Mouse (Mus musculus) midbrain, embryonic 12.5 days (tissue): Measurements from ENCODE around the gene Iqgap2. TPM values are rescaled to one million over a fixed set of nuclear protein-coding genes. Genes with fewer than 3 reads are reported as not detected.
A peak's percentile ranks its signal among the peaks of the same experiment; 100 is the strongest.

Experiments used
- ATAC-seq: fragments of 200-750 bp; cut with Nextera tagmentation; 2 replicates; pipeline ENCODE4 v1.8.0; 2017; ENCODE audit warnings: low read depth, moderate TSS enrichment, moderate library complexity; ENCODE audit not compliant: low FRiP score
- H3K27ac ChIP-seq: fragments of 300-500 bp; sonication (generic); replicated peaks from 2 replicates; pipeline ENCODE4 v1.5.1; 2016; ENCODE audit warnings: mild to moderate bottlenecking
- H3K27me3 ChIP-seq: fragments of 300-500 bp; sonication (generic); 2 replicates; pipeline ENCODE4 v1.6.1; 2016; ENCODE audit warnings: mild to moderate bottlenecking
- H3K36me3 ChIP-seq: fragments of 300-500 bp; sonication (generic); 2 replicates; pipeline ENCODE4 v1.6.1; 2016
- H3K4me1 ChIP-seq: fragments of 300-500 bp; sonication (generic); 2 replicates; pipeline ENCODE4 v1.6.1; 2016
- H3K4me2 ChIP-seq: fragments of 300-500 bp; sonication (generic); replicated peaks from 2 replicates; pipeline ENCODE4 v1.6.1; 2016; ENCODE audit warnings: mild to moderate bottlenecking, moderate library complexity
- H3K4me3 ChIP-seq: fragments of 300-500 bp; sonication (generic); 2 replicates; pipeline ENCODE4 v1.5.1; 2016; ENCODE audit warnings: mild to moderate bottlenecking
- H3K9ac ChIP-seq: fragments of 300-500 bp; sonication (generic); replicated peaks from 2 replicates; pipeline ENCODE4 v1.6.1; 2016; ENCODE audit warnings: mild to moderate bottlenecking, moderate library complexity
- H3K9me3 ChIP-seq: fragments of 300-500 bp; sonication (generic); 2 replicates; pipeline ENCODE4 v1.6.1; 2016; ENCODE audit warnings: mild to moderate bottlenecking
- WGBS: fragments of 180-500 bp; shearing (Covaris S2); methylation state at CpG from one replicate; pipeline ENCODE4 v1.1.7; 2016; 5-methylcytosine and 5-hydroxymethylcytosine counted together
- polyA plus RNA-seq: library from polyadenylated mRNA; unstranded; fragments of >200 nt; fragmentation: Nextera tagmentation; extraction: Ambion mirVana; gene quantifications from 2 replicates; pipeline ENCODE4 v1.2.1, GENCODE M21; 2016

Gene Iqgap2
- polyA plus RNA-seq, 1 experiment from 2014 or later = 13.0 TPM

DNA sequence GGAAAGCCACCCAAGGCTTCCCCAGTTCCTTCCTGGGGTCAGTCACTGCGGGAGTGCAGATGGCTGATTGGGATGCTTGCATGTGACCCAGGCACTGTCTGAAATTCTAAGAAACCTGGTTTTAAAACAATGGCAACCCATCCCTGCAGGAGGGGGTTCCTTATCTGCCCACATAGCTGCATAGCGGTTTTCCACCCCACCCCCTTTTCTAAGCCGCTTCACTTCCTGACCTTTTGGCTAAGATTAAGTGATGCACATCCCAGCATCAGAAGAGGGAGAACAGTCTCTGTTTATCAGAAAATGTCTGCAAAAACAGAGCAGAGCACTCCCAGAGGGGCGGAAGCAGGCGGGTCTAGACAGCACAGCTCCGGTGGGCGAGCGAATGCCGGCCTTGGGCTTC is 234.6 kb downstream of the Iqgap2 start:
- WGBS = 45% methylated on average over 9 of the region's 9 CpGs

DNA sequence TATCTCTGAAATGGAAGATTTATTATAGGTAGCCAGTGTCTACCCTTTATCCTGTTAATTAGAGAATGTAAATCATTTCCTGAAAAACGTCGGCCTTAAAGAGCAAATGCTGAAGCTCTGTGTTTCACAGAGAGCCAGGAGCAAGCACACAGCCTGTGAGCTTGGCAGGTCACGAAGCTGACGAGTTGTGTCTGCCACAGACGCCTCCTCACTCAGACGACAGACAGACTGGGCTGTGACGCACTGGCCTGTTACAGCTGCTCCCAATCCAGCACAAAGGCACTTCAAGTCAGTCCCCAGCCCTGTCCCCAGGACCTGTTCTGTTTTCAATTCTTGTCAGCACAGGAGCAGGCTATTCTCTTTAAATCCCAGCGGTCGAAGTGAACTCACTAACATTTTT is 236.4 kb downstream of the Iqgap2 start:
- no peak for ATAC-seq
- Histone ChIP-seq H3K4me2 (no peak overlapping the region), H3K27me3 (no peaks in the 10 kb centered on the region), H3K9me3 (no peaks in the 10 kb centered on the region), H3K9ac (0 out of 2 replicates have a peak overlapping the region, but pooled peaks have one; percentile 17), H3K27ac (no peak overlapping the region), H3K4me3 (no peak overlapping the region), H3K4me1 (0 out of 2 replicates have a peak, but pooled peaks cover 3% of the 10 kb centered on the region), H3K36me3 (peaks cover 13% of the 10 kb centered on the region)
- WGBS = 53% methylated on average over 9 of the region's 9 CpGs

More for the DNA sequence above, 234.6 kb downstream of the Iqgap2 start:
- Histone ChIP-seq H3K9me3 (no peaks in the 10 kb centered on the region), H3K9ac (no peak overlapping the region), H3K27me3 (no peaks in the 10 kb centered on the region), H3K36me3 (peaks cover 21% of the 10 kb centered on the region), H3K4me2 (no peak overlapping the region), H3K4me1 (0 out of 2 replicates have a peak, but pooled peaks cover 3% of the 10 kb centered on the region), H3K4me3 (no peak overlapping the region), H3K27ac (no peak overlapping the region)
- no peak for ATAC-seq

DNA sequence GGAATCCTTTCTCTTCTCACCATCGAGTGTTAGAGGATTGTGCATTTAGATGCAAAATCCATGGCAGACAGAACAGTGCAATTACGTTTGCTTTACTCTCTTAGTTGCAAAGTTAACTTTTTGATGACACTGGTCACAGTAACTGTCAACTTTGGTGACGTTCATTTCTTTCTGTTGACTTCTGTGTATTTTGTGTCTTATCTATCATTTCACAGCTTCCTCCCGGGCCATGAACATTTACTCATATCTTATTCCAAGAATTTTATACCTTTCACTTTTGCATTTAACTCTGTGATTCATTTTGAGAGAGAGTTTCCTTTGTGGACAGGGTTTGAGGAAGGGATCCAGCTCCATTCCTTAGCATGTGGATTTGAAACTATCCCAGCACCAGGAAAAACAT is 238.0 kb downstream of the Iqgap2 start:
- Histone ChIP-seq H3K9me3 (no peaks in the 10 kb centered on the region), H3K27ac (no peak overlapping the region), H3K4me2 (no peak overlapping the region), H3K27me3 (no peaks in the 10 kb centered on the region), H3K4me1 (0 out of 2 replicates have a peak, but pooled peaks cover 3% of the 10 kb centered on the region), H3K36me3 (peaks cover 14% of the 10 kb centered on the region), H3K9ac (no peak overlapping the region), H3K4me3 (no peak overlapping the region)
- WGBS = 90% methylated on average over 4 of the region's 4 CpGs
- no peak for ATAC-seq

DNA sequence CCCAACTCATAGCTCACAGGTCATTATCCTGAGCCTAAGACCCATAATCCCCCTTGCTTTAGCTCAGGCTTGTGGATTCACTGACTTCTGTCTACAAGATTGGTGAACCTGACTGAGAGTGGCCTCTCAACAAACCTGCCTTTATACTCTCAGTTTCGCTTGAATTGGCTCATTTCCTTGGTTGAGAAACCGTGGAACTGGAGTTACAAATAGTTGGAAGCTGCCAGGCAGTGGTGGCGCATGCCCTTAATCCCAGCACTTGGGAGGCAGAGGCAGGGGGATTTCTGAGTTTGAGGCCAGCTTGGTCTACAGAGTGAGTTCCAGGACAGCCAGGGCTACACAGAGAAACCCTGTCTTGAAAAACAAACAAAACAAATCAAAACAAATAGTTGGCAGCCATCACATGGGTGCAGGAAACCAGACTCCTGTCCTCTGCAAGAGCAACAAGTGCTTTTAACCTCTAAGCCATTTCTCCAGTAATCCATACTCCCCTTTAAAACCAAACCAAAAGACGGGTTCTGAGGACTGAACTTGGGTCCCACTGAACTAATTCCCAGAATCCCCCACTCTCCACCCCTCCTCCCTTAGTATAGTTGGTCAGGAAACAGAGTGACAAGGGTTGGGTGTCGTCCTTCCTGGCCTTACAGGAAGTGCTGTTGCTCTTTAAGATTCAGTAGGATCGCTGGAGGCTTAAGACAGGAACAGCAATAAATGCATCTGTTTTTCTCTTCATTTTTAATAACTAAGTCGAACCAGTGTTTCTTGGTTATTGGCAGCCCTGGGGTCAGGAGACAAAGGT is 239.7 kb downstream of the Iqgap2 start:
- H3K4me2 ChIP-seq = no peak overlapping the region
- H3K36me3 ChIP-seq = peaks cover 8% of the 10 kb centered on the region; the same call in 1 of the 2 replicates
- no peaks in the 10 kb centered on the region for H3K27me3 ChIP-seq
- no peaks in the 10 kb centered on the region for H3K9me3 ChIP-seq
- H3K4me1 ChIP-seq = 0 out of 2 replicates have a peak, but pooled peaks cover 3% of the 10 kb centered on the region
- H3K4me3 ChIP-seq = no peak overlapping the region
- ATAC-seq = no peak
- no peak overlapping the region for H3K27ac ChIP-seq
- H3K9ac ChIP-seq = no peak overlapping the region
- 88% methylated on average over 7 of the region's 7 CpGs for WGBS

DNA sequence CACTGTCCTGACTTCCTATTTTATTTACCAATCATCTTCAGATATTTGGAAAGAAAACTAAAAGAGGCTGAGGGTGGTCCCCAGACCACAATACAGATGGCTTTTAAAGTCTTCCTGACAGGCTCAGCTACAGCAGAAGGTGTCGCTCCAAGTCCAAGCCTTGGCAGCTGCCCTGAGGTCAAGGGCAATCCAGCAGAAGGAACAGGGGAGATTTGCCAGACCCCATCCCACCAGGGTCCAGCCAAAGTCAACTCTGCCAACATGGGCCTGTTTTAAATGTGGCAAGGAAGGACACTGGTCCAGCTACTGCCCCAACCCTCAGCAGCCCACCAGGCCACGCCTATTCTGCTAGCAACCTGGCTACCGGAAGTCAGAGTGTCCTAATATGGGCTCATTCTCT is 241.8 kb downstream of the Iqgap2 start:
- no peak overlapping the region for H3K4me2 ChIP-seq
- H3K4me1 ChIP-seq = no peaks in the 10 kb centered on the region
- no peak for ATAC-seq
- H3K9me3 ChIP-seq = no peaks in the 10 kb centered on the region
- H3K9ac ChIP-seq = no peak overlapping the region
- no peaks in the 10 kb centered on the region for H3K27me3 ChIP-seq
- no peak overlapping the region for H3K27ac ChIP-seq
- WGBS = 96% methylated on average over 3 of the region's 3 CpGs
- no peak overlapping the region for H3K4me3 ChIP-seq
- H3K36me3 ChIP-seq = peaks cover 23% of the 10 kb centered on the region; the same call in 1 of the 2 replicates

DNA sequence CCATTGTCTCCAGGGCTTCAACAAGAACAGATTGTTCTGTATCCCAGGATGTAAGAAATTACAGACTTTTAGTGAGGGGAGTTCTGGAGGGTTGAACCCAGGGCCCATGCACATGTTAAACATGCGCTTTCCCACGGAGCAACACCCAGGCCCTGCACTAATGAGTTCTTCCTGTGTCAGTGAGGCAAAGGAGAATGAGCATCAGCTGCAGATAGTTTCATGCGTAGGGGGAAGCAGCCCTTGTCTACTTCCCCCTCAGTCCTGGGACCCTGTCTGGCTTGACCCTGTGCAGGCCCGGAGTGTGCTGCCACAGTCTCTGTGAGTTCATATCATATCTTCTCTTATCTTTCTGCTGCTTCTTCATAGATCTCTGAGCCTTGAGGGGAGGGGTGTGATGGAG is 244.5 kb downstream of the Iqgap2 start:
- no peak overlapping the region for H3K27ac ChIP-seq
- H3K4me3 ChIP-seq = no peak overlapping the region
- no peak overlapping the region for H3K4me2 ChIP-seq
- WGBS = 84% methylated on average over 4 of the region's 4 CpGs
- H3K9ac ChIP-seq = no peak overlapping the region
- peaks cover 23% of the 10 kb centered on the region; the same call in 1 of the 2 replicates for H3K36me3 ChIP-seq
- no peaks in the 10 kb centered on the region for H3K4me1 ChIP-seq
- H3K9me3 ChIP-seq = no peaks in the 10 kb centered on the region
- no peaks in the 10 kb centered on the region for H3K27me3 ChIP-seq
- ATAC-seq = no peak

DNA sequence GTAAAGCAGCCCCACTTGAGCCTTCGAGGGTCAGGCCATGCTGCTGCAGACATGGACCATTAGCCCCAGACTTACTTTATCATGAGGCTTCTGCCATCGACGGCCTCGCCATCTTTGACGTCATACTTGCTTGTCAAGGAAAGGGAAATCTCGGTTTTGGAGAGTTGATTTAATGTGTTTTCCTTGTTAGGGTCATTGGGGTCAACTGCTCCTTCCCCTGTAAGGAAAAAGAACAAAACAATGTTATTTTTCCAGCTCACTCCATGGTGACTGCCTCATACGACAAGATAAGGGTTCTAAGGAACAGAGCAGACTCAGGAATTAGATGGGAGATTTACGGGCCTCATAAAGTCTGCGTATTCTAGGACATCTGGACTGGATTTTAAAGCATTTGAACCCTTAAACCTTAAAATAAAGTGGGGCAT is 245.0 kb downstream of the Iqgap2 start:
- Histone ChIP-seq H3K9me3 (no peaks in the 10 kb centered on the region), H3K4me3 (no peak overlapping the region), H3K4me1 (no peaks in the 10 kb centered on the region), H3K27ac (no peak overlapping the region), H3K4me2 (no peak overlapping the region), H3K36me3 (peaks cover 23% of the 10 kb centered on the region; the same call in 1 of the 2 replicates), H3K27me3 (no peaks in the 10 kb centered on the region), H3K9ac (no peak overlapping the region)
- no peak for ATAC-seq
- 74% methylated on average over 9 of the region's 9 CpGs for WGBS

DNA sequence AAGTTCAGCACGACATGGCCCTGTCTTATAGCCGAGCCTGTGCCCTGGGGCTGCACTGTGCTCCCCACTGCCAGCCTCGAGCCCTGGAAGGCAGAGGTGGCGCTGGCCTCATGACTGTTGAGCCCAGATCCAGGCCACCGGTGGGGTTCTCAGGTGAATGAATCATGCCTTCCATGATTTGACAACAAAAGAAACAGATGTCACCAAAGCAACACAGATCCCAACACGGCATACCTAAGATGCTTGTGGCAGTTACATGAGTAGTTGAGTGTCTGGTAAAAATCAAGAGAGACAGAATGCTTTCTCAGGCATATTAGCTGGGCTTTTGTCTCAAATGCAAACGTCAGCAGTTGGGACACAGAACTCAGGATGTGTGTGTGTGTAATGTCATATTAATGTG is 248.0 kb downstream of the Iqgap2 start:
- Histone ChIP-seq H3K9me3 (no peaks in the 10 kb centered on the region), H3K27ac (no peak overlapping the region), H3K27me3 (no peaks in the 10 kb centered on the region), H3K36me3 (peaks cover 21% of the 10 kb centered on the region; the same call in 1 of the 2 replicates), H3K9ac (no peak overlapping the region), H3K4me1 (peaks cover 11% of the 10 kb centered on the region), H3K4me2 (no peak overlapping the region), H3K4me3 (no peak overlapping the region)
- ATAC-seq = no peak
- WGBS = 75% methylated on average over 7 of the region's 7 CpGs

DNA sequence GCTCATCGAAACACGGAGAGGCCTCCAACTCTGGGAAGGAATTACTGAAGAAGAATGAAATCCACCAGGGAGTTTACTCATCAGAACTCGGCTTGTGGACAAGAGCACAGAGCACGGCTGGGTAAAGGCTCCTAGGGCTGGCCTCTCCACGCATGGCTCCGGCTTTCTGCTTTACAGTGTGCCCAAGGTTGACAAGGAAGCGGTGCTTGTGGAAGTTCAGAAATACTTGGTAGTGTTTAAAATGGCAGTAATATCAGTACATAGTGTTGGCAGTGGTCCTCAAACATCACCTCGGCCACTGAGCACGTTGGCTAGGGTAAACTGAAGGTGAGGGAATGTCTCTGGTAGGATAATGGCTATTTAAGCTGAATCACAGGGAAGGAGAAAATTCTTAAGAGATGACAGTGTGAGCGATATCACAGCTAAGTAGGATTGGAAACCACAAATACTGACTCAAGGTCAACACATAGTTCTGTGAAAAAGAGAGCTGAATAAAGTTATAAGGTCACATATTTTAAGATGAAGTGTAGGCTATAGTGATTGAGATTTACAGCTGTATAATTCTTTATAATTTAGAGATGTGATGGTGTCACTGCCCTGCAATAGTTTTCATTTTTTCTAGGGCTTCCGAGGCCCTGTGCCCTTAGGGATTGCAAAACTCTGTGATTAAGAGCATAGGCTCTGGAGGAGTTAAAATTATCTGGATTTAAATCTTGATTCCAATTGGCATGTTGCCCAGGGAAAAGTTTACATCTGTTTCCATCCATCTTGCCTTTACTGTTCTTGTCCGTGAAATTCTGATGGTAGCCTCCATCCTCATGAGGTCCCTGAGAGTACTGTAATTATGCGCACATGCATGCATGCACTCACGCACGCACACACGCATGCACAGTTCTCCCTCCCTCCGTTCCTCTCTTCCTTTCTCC is 250.4 kb downstream of the Iqgap2 start:
- 94% methylated on average over 17 of the region's 17 CpGs for WGBS
- Histone ChIP-seq H3K4me2 (no peak overlapping the region), H3K9ac (no peak overlapping the region), H3K4me3 (no peak overlapping the region), H3K4me1 (peaks cover 14% of the 10 kb centered on the region), H3K27me3 (no peaks in the 10 kb centered on the region), H3K36me3 (peaks cover 12% of the 10 kb centered on the region), H3K9me3 (no peaks in the 10 kb centered on the region), H3K27ac (no peak overlapping the region)
- ATAC-seq = no peak

DNA sequence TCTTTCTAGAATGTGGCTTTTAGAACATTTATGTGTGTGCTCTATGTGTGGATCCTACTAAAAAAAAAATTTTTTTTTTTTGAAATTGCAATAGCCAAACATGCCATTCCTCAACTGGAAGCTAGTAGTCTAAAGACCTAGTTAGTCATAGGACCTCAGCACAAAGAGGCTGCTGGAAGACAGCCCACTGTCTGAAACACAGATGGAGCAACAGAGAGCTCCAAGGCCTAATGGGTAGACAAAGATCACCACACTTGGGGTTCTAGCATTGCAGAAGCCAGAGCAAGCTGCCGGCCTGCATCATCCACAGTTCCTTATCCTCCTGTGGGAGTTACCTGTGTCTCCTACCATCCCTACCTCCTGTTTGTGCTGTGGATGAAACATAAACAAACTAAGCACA is 251.3 kb downstream of the Iqgap2 start:
- Histone ChIP-seq H3K9ac (no peak overlapping the region), H3K4me1 (peaks cover 14% of the 10 kb centered on the region), H3K27me3 (no peaks in the 10 kb centered on the region), H3K4me2 (no peak overlapping the region), H3K9me3 (no peaks in the 10 kb centered on the region), H3K27ac (no peak overlapping the region), H3K36me3 (peaks cover 4% of the 10 kb centered on the region), H3K4me3 (no peak overlapping the region)
- ATAC-seq = no peak
- WGBS = 96% methylated on average over 1 of the region's 1 CpGs

DNA sequence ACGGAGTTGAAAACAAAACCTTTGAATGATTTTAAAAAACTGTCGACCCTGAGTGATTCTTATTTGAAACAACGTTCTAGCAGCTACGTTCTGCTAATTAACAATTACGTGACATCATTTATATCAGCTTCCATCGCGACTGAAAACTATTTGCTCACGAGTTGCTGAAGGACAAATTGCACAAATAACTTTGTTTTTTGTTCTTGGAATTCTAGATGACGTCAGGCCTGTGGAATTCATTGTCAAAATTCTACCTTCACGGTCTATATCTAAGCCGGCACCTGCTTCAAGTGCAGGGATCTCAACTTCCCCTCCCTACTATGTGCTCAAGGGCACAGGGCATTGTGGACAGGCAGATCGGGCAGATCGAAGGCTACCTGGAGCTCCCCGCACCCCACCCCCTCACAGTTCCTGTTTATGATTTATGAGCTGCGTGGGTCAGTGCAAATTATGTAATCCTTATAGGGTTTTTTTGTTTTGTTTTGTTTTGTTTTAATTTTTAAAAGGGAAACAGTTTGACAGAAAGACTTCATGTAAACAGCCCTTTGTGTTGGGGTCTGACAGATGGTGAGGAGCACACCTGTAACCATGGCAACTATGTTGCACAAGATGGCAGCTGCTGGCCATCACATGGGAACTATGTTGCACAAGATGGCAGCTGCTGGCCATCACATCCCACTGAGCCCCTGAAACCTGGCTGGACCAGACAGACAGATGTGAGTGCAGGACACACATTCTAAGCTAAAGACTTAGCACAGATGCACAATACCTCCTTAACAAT is 252.2 kb downstream of the Iqgap2 start:
- H3K27me3 ChIP-seq = no peaks in the 10 kb centered on the region
- no peak overlapping the region for H3K9ac ChIP-seq
- H3K4me2 ChIP-seq = no peak overlapping the region
- peaks cover 14% of the 10 kb centered on the region for H3K4me1 ChIP-seq
- no peaks in the 10 kb centered on the region for H3K9me3 ChIP-seq
- WGBS = 77% methylated on average over 15 of the region's 15 CpGs
- H3K27ac ChIP-seq = no peak overlapping the region; the same call in 1 of the 2 replicates
- H3K36me3 ChIP-seq = peaks cover 3% of the 10 kb centered on the region; the same call in 1 of the 2 replicates
- ATAC-seq = peak; percentile 79; the same call in 1 of the 2 replicates
- no peak overlapping the region for H3K4me3 ChIP-seq
